Mouse (Mus musculus): ENCODE measurements around the gene Slc24a3.

GRCm38 (mm10) chr2:145405746-145406145 lies 238.2 kb downstream of the Slc24a3 start:
- TF ChIP-seq CTCF (IDR thresholded peaks at IDR 0.05; ENCODE audit: borderline replicate concordance, extremely low read depth, insufficient read depth, insufficient read length) (no peak), POLR2A (IDR thresholded peaks at IDR 0.05; ENCODE audit: borderline replicate concordance, extremely low read depth, insufficient read depth, insufficient read length, poor library complexity, severe bottlenecking) (no peak)

All from brain, embryonic 14.5 days (tissue).